Mouse (Mus musculus) brain, embryonic 14.5 days (tissue): ENCODE measurements around the gene Runx3. TPM values are rescaled to one million over a fixed set of nuclear protein-coding genes. Genes with fewer than 3 reads are reported as not detected.

Source experiments
- DNase-seq: peaks from one replicate; pipeline ENCODE4 v3.0.0-alpha.2; 2011; ENCODE audit warnings: low read depth
- CTCF ChIP-seq: fragments of 200-500 bp; IDR thresholded peaks from 2 replicates; pipeline ENCODE4 v1.5.1; 2012; ENCODE audit warnings: inconsistent platforms, mild to moderate bottlenecking, moderate library complexity, borderline replicate concordance; ENCODE audit not compliant: insufficient read depth, insufficient read length; ENCODE audit errors: extremely low read depth
- POLR2A ChIP-seq: fragments of 200-500 bp; IDR thresholded peaks from 2 replicates; pipeline ENCODE4 v1.6.1; 2012; ENCODE audit warnings: mild to moderate bottlenecking, inconsistent platforms, borderline replicate concordance; ENCODE audit not compliant: poor library complexity, insufficient read depth, insufficient read length, severe bottlenecking; ENCODE audit errors: extremely low read depth
- polyA plus RNA-seq: library from polyadenylated mRNA; depleted of rRNA; stranded (reverse); fragments of >200 nt; gene quantifications from 2 replicates; pipeline ENCODE4 v1.2.3, GENCODE M21; 2012

Gene Runx3
- polyA plus RNA-seq, 1 experiment: 0.40 TPM

GRCm38 (mm10) chr4:135095693-135096092 is 24.8 kb upstream of the Runx3 start:
- no peak for DNase-seq
- TF ChIP-seq CTCF (no peak), POLR2A (no peak)

- TF ChIP-seq CTCF: no peak
- no peak for TF ChIP-seq POLR2A
- DNase-seq: no peak
Observed at GRCm38 (mm10) chr4:135097910-135098891, 22.3 kb upstream of the Runx3 start.

DNA sequence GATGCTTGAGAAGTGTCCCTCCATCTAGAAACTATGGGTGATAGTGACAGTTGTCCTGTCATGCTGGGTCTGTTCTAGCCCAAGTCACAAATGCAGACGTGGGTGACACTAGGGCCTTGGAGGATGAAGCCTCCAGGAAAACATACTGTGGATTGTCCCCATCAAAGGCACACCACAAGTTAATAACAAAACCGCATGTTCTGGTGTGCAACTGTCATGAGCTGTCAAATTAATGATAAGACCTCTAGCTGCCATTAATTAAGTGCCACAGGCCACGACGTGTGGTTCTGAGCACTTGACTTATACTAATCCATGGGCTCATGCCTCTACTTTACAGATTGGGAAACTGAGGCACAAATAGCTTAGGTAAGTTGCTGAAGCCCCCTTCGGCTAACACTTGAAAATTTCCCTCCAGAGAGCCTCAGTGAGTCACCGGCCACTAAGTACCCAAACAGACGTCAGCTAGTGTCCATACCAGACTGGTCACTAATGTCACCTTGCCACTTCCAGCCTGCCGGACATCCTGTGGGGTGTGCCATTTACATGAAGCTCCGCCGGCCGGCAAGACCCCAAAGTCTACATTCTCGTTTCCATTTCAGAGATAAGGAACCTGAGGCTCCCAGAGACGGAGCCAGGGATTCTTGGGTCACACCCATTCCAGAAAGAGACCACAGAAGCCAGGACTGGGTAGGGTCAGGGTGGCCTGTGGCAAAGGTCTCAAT is 18.3 kb upstream of the Runx3 start:
- no peak for TF ChIP-seq CTCF
- TF ChIP-seq POLR2A: no peak
- no peak for DNase-seq

GRCm38 (mm10) chr4:135102761-135103160 is 17.7 kb upstream of the Runx3 start:
- TF ChIP-seq POLR2A: no peak
- TF ChIP-seq CTCF: no peak
- no peak for DNase-seq

- DNase-seq: no peak
Observed at GRCm38 (mm10) chr4:135103800-135104199, 16.7 kb upstream of the Runx3 start.

GRCm38 (mm10) chr4:135106968-135107367 is 13.5 kb upstream of the Runx3 start:
- TF ChIP-seq CTCF (no peak), POLR2A (no peak)
- no peak for DNase-seq

More at GRCm38 (mm10) chr4:135103800-135104199, 16.7 kb upstream of the Runx3 start:
- TF ChIP-seq CTCF (no peak), POLR2A (no peak)

- TF ChIP-seq POLR2A (no peak), CTCF (no peak)
- DNase-seq: no peak
Observed at GRCm38 (mm10) chr4:135108666-135109065, 11.8 kb upstream of the Runx3 start.

GRCm38 (mm10) chr4:135113656-135114055 is 6.8 kb upstream of the Runx3 start:
- TF ChIP-seq CTCF (no peak), POLR2A (no peak)
- DNase-seq: no peak

GRCm38 (mm10) chr4:135114301-135114700 is 6.2 kb upstream of the Runx3 start:
- TF ChIP-seq CTCF (no peak), POLR2A (no peak)
- no peak for DNase-seq

- no peak for DNase-seq
- TF ChIP-seq POLR2A (no peak), CTCF (no peak)
Observed at GRCm38 (mm10) chr4:135115426-135116170, 4.9 kb upstream of the Runx3 start.

DNA sequence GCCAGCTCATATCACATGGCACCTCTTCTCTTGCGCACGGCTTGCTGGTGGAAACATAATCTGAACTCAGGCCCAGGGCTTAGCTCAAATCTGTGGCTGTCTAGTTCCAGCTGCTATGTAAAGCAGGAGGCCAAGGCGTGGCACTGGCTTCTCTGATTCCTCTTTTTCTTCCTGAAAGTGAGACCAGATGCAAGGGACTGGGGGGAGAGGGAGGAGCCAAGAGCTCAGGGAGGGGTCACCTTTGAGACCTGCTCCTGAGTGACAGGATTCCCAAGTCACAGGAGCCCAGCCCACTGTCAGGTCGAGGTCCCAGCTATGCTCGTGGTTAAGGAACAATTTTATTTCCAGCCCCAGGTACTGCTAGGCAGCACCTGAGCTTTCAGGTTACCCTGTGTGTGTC is 4.1 kb upstream of the Runx3 start:
- TF ChIP-seq POLR2A (no peak), CTCF (no peak)
- no peak for DNase-seq

- TF ChIP-seq POLR2A (no peak), CTCF (no peak)
- no peak for DNase-seq
Observed at GRCm38 (mm10) chr4:135117846-135118245, 2.6 kb upstream of the Runx3 start.
